8 mouse cellular contexts compared by ENCODE assay signal in the genomic region with DNA sequence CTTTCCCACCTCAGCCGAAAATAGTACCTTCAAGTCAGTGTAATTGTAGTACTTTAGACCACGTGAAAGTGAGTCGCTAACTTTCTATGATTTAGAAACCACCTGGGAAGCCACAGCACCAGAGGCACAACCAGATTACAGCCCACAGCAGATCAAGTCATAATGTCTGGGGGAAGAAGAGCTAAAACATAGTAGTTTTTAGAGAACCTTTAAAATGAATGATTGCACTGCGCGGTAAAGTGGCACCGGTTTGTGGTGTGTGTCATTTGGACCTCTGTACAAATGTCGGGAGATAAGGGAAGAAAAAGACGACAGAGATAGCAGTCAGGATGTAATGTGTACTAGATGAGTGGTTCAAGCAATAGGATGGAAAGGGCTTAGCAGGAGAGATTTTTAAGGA. TPM values are rescaled to one million over a fixed set of nuclear protein-coding genes. Genes with fewer than 3 reads are reported as not detected.
DNase-seq lines count a peak whose midpoint lies in the region; ATAC-seq and TF ChIP-seq lines count a peak whose summit lies in the region.

No protein-coding gene starts in this region.

- 6% methylated on average over 8 of the region's 8 CpGs for WGBS in heart, embryonic 15.5 days
- 9% methylated on average over 8 of the region's 8 CpGs for WGBS in hindbrain, embryonic 14.5 days
- 11% methylated on average over 8 of the region's 8 CpGs for WGBS in midbrain, embryonic 11.5 days

- peak overlapping the region; percentile 54 for H3K9ac ChIP-seq in heart, embryonic 15.5 days
- peak overlapping the region; percentile 47 for H3K9ac ChIP-seq in hindbrain, embryonic 14.5 days
- H3K9ac ChIP-seq in midbrain, embryonic 11.5 days (ENCODE audit: low read length): peak overlapping the region; percentile 54

- peaks cover 7% of the 10 kb centered on the region for H3K36me3 ChIP-seq in heart, embryonic 15.5 days
- no peaks in the 10 kb centered on the region; the same call in none of the 2 replicates for H3K36me3 ChIP-seq in hindbrain, embryonic 14.5 days (replicated peaks; ENCODE audit: control insufficient read depth, insufficient read depth)
- H3K36me3 ChIP-seq in midbrain, embryonic 11.5 days (ENCODE audit: control insufficient read depth, insufficient read depth, low read length): no peaks in the 10 kb centered on the region

- H3K4me2 ChIP-seq in heart, embryonic 15.5 days: peak overlapping the region; percentile 74
- peak overlapping the region; percentile 64 for H3K4me2 ChIP-seq in hindbrain, embryonic 14.5 days (replicated peaks)
- peak overlapping the region; percentile 63 for H3K4me2 ChIP-seq in midbrain, embryonic 11.5 days

- no peak for TF ChIP-seq POLR2A in bone marrow macrophage, adult 2 months (IDR thresholded peaks at IDR 0.05; ENCODE audit: borderline replicate concordance, low read depth, low read length)

- H3K27me3 ChIP-seq in heart, embryonic 15.5 days: no peaks in the 10 kb centered on the region
- H3K27me3 ChIP-seq in hindbrain, embryonic 14.5 days (ENCODE audit: control insufficient read depth, insufficient read depth, low read length): no peaks in the 10 kb centered on the region
- no peaks in the 10 kb centered on the region for H3K27me3 ChIP-seq in midbrain, embryonic 11.5 days (ENCODE audit: control insufficient read depth, insufficient read depth, low read length)

- H3K9me3 ChIP-seq in heart, embryonic 15.5 days (replicated peaks): no peaks in the 10 kb centered on the region
- H3K9me3 ChIP-seq in hindbrain, embryonic 14.5 days (ENCODE audit: control insufficient read depth, low read length): no peaks in the 10 kb centered on the region
- no peaks in the 10 kb centered on the region for H3K9me3 ChIP-seq in midbrain, embryonic 11.5 days (ENCODE audit: control insufficient read depth, low read length)

- no peak for DNase-seq in heart, postnatal 25 days (ENCODE audit: low spot score)
- no peak for DNase-seq in hindbrain, embryonic 14.5 days (ENCODE audit: low spot score)
- DNase-seq in midbrain, embryonic 11.5 days (ENCODE audit: low spot score, missing footprints): no peak
- DNase-seq in cerebellum, postnatal 25 days: no peak
- DNase-seq in cerebellum, postnatal 4 days (ENCODE audit: low spot score in 2 of 2): no peak
- DNase-seq in urinary bladder, postnatal 10 days (ENCODE audit: low spot score): no peak

- peak overlapping the region; percentile 61 for H3K27ac ChIP-seq in heart, embryonic 15.5 days
- peak overlapping the region; percentile 89 for H3K27ac ChIP-seq in bone marrow macrophage, adult 2 months (ENCODE audit: insufficient read depth, low read depth, low read length)
- no peak overlapping the region for H3K27ac ChIP-seq in hindbrain, embryonic 14.5 days
- no peak overlapping the region for H3K27ac ChIP-seq in midbrain, embryonic 11.5 days (ENCODE audit: low read depth, low read length)

- H3K4me1 ChIP-seq in heart, embryonic 15.5 days (replicated peaks): peaks cover 5% of the 10 kb centered on the region
- no peaks in the 10 kb centered on the region; the same call in 1 of the 2 replicates for H3K4me1 ChIP-seq in bone marrow macrophage, adult 2 months (ENCODE audit: control insufficient read depth, insufficient read depth, low read length)
- H3K4me1 ChIP-seq in hindbrain, embryonic 14.5 days (replicated peaks; ENCODE audit: control insufficient read depth, insufficient read depth, low read length): peaks cover 6% of the 10 kb centered on the region; the same call in 1 of the 2 replicates
- H3K4me1 ChIP-seq in midbrain, embryonic 11.5 days (ENCODE audit: control insufficient read depth, insufficient read depth, low read length): peaks cover 4% of the 10 kb centered on the region; the same call in 1 of the 2 replicates

- ATAC-seq in heart, embryonic 15.5 days (replicated peaks; ENCODE audit: insufficient number of reproducible peaks, insufficient read depth, low FRiP score, low read depth): no peak
- ATAC-seq in hindbrain, embryonic 14.5 days (ENCODE audit: low FRiP score): no peak
- ATAC-seq in midbrain, embryonic 11.5 days (ENCODE audit: low FRiP score): no peak

- peak overlapping the region; percentile 67 for H3K4me3 ChIP-seq in heart, embryonic 15.5 days
- peak overlapping the region; percentile 75 for H3K4me3 ChIP-seq in bone marrow macrophage, adult 2 months (ENCODE audit: insufficient read depth, low read length)
- H3K4me3 ChIP-seq in hindbrain, embryonic 14.5 days (replicated peaks; ENCODE audit: low read length): peak overlapping the region; percentile 55
- H3K4me3 ChIP-seq in midbrain, embryonic 11.5 days (ENCODE audit: low read depth, low read length): peak overlapping the region; percentile 52

- intact Hi-C loops in heart, postnatal 25 days (cut with DNase I): no loop called here

- TF ChIP-seq CTCF in bone marrow macrophage, adult 2 months (IDR thresholded peaks at IDR 0.05; ENCODE audit: low read depth, low read length): no peak

RNA-seq across cellular contexts. Expression of gene Pbdc1, which starts 0.5 kb away (rescaled TPM):
- polyA plus RNA-seq in heart, embryonic 15.5 days (2015; fragmentation: Nextera tagmentation; extraction: Ambion mirVana): 33.3 and 37.1 TPM in 2 replicates
- total RNA-seq in heart, postnatal 25 days (2021): 1 to 10 TPM; 6.0 to 8.2 TPM
- 24.0 and 26.6 TPM in 2 replicates for polyA plus RNA-seq in bone marrow macrophage, adult 2 months (2012; ENCODE audit: insufficient read depth, insufficient read length, missing spikeins)
- 23.8 and 30.0 TPM in 2 replicates for polyA plus RNA-seq in hindbrain, embryonic 14.5 days (2014; fragmentation: Nextera tagmentation; extraction: Ambion mirVana)
- polyA plus RNA-seq in midbrain, embryonic 11.5 days (2014; fragmentation: Nextera tagmentation; extraction: Ambion mirVana): 69.9 and 73.2 TPM in 2 replicates

RNA-seq across cellular contexts. Expression of gene Magee1, which starts 40.1 kb away (rescaled TPM):
- 11.5 and 15.4 TPM in 2 replicates for polyA plus RNA-seq in heart, embryonic 15.5 days (2015; fragmentation: Nextera tagmentation; extraction: Ambion mirVana)
- total RNA-seq in heart, postnatal 25 days (2021): 1 to 10 TPM; 3.7 to 4.5 TPM
- 3.8 and 5.1 TPM in 2 replicates for polyA plus RNA-seq in bone marrow macrophage, adult 2 months (2012; ENCODE audit: insufficient read depth, insufficient read length, missing spikeins)
- polyA plus RNA-seq in hindbrain, embryonic 14.5 days (2014; fragmentation: Nextera tagmentation; extraction: Ambion mirVana): 156 and 170 TPM in 2 replicates
- 30.8 and 32.3 TPM in 2 replicates for polyA plus RNA-seq in midbrain, embryonic 11.5 days (2014; fragmentation: Nextera tagmentation; extraction: Ambion mirVana)

Comparison
In these comparisons a context has a peak if more than half of its experiments do, and no peak if none do; other contexts are left out.
1. H3K27ac ChIP-seq: peak in heart, embryonic 15.5 days (single experiment) and bone marrow macrophage, adult 2 months (single experiment); none in hindbrain, embryonic 14.5 days (single experiment) and midbrain, embryonic 11.5 days (single experiment).
2. Peak in every context shown above with its lines, with median percentiles within 50 percentile points of each other: H3K4me2 ChIP-seq, H3K4me3 ChIP-seq and H3K9ac ChIP-seq.